Mouse (Mus musculus) B cell, adult 2 months (primary cell): ENCODE data around the gene Cdc42ep1.

Experiments
- DNase-seq, 2 experiments: peaks; one replicate each; pipeline ENCODE4 v3.0.0; 2022

Gene Cdc42ep1

DNA sequence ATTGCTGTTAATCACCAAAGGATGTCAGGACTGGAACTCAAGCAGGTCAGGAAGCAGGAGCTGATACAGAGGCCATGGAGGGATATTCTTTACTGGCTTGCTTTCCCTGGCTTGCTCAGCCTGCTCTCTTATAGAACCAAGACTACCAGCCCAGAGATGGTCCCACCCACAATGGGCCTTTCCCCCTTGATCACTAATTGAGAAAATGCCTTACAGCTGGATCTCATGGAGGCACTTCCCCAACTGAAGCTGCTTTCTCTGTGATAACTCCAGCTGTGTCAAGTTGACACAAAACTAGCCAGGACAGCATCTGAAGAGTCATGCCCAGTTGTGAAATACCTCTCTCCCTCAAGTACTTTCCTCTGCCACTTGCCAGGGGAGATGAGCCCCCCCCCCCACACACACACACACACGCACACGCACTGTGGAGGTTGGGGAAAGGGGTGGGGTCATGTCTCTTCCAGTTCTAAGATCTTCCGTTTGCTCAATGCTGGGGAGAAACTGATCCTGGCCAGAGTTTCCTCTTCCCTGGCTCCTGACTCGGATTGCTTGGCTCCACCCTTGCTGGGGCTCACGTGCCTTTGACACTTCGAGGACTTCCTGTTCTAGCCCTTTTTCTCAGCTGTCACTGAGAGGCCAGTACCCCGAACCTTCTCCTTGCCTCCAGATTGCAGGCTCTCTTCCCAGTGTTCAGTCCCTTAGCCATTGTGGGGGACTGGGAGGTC lies 36.5 kb downstream of the Cdc42ep1 start:
- peak in 1 of 2 experiments; percentile 23 for DNase-seq

DNA sequence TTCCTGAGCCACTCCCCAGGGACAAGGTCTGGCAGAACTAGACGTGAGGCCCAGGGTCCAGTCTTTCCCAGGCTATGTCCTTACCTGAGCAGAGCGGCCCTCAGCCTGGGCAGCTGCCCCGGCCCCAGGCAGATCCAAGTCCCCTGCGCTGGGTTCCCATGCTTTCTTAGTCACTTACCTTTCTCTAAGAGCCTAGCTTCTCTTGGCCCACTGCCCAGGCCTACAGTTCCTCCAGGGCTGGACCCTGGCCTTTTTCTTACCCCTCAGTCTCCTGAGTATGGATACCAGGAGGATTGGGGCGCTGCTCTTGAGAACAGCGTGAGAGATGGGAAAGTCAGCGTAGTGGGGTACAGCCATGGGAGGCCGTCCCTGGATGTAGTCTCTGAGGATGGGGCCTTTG lies 38.0 kb downstream of the Cdc42ep1 start:
- no peak for DNase-seq

DNA sequence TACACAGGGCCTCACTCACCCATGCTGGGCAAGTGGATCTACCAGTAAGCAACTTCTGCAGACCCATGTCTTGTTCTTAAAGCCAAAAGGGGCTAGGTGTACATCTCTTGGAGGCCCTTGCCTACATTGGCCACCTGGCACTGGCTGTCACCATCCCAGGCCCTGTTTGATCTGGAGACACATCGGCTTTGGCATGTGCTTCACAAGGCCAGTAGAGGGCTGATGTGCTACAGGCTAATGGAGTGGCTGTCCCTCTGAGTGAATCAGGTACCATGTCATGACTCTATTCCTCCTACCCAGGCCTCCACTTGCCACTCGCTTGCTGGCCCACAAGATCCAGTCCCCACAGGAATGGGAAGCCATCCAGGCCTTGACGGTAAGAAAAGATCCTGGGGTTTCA lies 39.4 kb downstream of the Cdc42ep1 start:
- no peak for DNase-seq

DNA sequence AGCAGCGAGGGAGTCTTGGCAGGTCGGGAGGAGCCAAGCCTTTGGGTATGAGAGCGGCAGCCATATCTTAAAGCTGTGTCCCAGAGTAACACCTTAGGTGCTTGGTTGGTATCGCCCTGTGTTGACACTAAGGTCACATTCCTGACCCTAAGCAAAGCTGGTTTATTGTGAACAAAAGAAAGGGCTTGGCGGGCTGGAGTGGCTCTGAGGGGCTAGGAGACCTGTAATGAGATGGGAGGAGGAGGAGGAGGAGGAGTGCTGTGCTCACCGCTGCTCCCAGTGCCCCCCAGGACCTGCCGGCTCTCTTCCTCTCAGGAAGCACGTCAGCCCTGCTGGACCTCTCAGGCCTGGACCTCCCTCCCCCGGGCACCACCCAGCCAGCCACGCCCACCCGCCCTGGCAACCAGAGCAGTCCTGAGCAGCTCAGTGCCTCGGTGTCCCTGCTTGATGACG lies 47.0 kb downstream of the Cdc42ep1 start:
- DNase-seq = no peak

DNA sequence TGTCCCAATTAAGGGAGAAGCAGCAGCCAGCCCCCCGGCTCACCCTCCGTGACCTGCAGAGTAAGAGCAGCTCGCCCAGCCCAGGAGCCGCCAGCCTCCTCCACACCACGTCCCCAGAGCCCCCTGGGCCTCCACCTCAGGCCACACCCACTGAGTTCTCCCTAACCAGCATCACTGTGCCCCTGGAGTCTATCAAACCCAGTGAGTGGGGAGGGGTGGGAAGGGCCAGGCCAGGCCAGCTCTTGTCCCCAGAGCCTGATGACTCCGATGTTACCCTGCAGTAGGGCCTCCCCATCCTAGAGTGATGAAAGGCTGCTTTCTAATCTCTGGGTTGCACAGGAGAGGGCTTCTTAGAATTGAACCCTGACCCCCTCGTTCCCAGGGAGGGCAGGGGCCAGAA lies 50.0 kb downstream of the Cdc42ep1 start:
- DNase-seq = no peak

DNA sequence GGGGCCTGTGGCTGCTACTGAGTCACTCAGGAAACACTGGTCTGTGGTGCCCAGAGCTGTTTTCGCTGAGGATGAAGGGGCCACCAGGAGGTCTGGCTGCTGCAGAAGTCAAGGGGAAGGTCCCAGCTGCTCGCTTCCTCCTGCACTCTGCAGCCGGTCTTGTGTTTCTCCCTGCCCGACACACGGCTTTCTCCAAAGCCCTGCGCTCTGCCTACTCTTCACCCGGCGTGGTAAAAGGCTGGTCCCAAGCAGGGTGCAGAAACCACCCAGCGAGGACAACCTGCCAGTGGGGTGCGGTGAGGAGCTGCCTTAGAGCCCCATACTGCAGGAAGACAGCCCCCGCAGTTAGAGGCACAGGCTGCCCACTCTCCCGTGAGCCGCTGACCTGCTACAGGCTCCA lies 52.3 kb downstream of the Cdc42ep1 start:
- peak; percentile 30 to 36 for DNase-seq

DNA sequence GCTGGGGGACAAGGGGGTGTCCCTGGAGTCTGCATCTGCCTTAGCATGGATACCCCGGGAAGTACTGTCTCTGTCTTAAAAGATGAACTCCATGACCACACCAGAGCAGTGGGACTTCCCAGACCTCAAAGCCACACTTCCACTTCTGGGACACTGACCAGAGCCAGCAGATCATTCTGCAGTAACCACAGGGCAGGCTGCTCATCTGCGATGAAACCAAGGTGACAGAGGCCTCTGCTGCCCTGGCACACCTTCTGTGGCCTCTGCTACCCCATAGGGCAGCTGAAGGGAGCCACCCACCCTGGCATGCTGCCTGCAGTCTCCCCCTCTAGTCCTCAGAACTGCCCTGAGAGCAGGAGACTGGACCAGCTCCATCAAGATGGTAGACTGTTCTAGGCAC lies 53.3 kb downstream of the Cdc42ep1 start:
- no peak for DNase-seq

DNA sequence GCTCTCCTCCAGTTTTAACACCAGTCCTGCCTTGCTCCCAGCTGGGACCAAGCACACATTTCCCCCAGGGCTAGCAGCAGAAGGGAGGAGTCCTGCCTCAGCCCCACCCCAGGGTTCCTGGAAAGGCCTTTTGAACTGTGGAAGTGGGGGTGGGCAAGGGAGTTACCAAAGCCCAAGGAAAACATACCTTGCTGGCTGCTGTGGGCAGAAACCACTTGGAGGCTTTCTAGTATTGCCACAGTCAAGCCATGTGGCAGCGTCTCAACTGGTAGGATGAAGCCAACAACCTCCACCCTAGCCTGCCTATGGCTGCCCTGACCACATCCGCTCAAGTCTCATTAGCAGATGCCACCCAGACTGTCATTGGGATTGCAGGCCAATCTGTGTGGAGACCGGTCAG lies 53.7 kb downstream of the Cdc42ep1 start:
- DNase-seq = no peak

DNA sequence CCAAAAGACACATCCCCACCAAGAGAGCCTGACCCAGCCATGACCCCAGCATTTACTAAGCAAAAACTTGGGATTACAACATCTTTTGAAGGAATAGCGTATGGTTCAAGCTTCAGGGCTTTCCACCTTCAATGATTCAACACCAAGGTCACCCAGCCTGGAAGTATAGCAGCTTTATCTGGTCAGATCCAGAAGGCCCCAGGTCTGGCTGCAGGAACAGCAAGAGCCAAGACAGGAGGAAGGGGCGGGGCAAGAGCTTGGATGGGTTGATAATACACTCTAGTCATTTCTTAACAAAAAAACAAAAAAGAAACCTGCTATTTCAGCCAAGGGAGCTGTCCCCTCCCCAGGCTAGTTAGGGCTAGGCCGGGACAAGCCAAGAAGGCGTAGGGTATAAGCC lies 55.1 kb downstream of the Cdc42ep1 start:
- DNase-seq = no peak

DNA sequence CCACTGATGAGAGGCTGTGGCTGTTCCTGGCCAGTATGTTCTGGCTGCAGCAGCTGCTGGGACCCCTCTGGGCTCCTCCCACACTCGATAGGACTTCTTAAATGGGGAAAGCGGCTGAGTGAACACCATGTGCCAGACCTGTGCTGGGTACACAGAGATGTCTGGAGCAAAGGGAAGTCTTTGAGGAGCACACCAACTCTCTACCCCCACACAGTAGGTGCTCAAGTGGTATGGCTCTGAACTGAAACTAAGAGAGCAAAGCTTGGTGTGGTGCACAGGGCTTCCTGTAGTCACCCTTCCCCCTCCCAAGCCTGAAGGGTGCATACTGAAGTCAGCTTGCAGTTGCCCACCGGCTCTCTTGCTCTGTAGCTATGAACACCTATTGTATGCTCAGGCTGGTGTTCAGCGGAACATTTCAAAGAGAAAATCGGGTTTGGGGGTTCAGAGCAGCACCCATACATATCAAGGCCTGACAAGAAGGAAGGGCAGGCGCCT lies 56.1 kb downstream of the Cdc42ep1 start:
- DNase-seq = peak in 1 of 2 experiments; percentile 48

DNA sequence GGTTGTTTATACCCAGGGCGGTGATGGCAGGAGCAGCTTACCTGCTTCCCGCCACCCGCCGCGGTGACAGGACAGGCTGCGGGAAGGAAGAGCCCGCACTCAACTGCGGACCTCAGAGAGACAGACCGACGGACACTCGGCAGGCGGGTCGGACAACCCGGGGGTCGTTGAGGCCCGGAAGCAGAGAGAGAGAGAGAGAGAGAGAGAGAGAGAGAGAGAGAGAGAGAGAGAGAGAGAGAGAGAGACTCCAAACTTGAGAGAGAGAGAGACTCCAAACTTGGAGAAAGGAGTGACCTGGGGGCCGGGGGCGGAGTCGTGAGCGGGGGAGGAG lies 57.0 kb downstream of the Cdc42ep1 start, which contains the start of gene Gm49510:
Gm49510 (plus strand) TSS at position 259 of the 331 bp plus-strand sequence.
- no peak for DNase-seq

DNA sequence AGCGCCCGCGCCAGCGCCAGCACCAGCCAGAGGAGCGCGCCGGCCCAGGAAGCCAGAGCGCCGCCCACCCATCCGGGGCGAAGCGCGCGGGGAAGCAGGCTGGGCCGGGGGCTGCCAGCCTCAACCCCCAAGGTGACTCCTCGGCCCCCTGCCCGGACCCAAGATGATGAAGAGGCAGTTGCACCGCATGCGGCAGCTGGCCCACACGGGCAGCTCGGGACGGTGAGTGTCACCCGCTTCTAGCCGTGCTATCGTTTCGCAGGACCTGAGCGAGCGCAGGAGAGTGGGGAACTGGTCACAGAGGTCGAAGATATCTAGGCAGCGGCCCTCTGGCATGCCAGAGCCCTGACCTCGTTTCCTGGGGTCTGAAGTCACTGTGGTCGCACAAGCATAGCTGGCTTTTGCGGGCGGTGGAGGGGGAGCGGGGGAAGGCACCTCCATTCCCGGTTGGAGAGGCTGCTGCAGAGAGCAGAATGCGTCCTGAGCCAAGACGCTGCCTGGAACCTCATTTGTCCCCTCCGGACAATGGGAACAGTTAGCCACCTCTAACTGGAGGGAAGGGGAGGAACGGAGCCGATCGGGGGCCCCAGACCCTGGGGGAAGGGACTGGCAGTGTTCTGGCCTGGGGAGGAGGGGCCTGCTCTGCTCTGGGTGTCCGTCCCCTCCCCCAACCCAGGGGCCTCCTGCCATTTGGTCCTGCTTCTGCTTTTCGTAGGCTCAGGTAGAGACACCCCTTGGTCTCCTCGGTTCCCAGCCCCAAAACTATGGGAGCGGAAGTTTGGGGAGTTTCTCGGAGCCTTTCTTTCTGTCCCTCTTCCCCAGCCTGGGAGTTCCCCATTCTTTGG lies 57.5 kb downstream of the Cdc42ep1 start, which contains the start of gene Sh3bp1:
Sh3bp1 (plus strand) TSS at position 29 of the 845 bp plus-strand sequence.
- DNase-seq = peak; percentile 70
